Mouse (Mus musculus) heart, postnatal 4 days (tissue): ENCODE measurements around the gene Allc. TPM values are rescaled to one million over a fixed set of nuclear protein-coding genes. Genes with fewer than 3 reads are reported as not detected.

ENCODE experiments used
- DNase-seq: peaks from one replicate; pipeline ENCODE4 v3.0.0; 2021
- total RNA-seq, 2 experiments: library from RNA; stranded (reverse); gene quantifications; 2 replicates each; pipeline ENCODE4 v1.2.3; 2021

Gene Allc
- total RNA-seq: not detected

- no peak for DNase-seq
Observed at GRCm38 (mm10) chr12:28582423-28582822, at the start of gene Allc. Gene Allc, minus strand, starts transcription at chr12:28582523.

- DNase-seq: no peak
Observed at GRCm38 (mm10) chr12:28628436-28628835, 46.1 kb upstream of the Allc start.

- DNase-seq: no peak
Observed at GRCm38 (mm10) chr12:28627092-28627491, 44.8 kb upstream of the Allc start.

- no peak for DNase-seq
Observed at GRCm38 (mm10) chr12:28625407-28625806, 43.1 kb upstream of the Allc start.

GRCm38 (mm10) chr12:28624251-28624650 is 41.9 kb upstream of the Allc start:
- DNase-seq: no peak

GRCm38 (mm10) chr12:28623195-28623594 is 40.9 kb upstream of the Allc start, which contains the start of gene Colec11:
Gene Colec11, minus strand, starts transcription at chr12:28623377.
- DNase-seq: peak; percentile 52

- no peak for DNase-seq
Observed at GRCm38 (mm10) chr12:28622641-28623040, 40.3 kb upstream of the Allc start.

- peak; percentile 34 for DNase-seq
Observed at GRCm38 (mm10) chr12:28622167-28622532, 39.8 kb upstream of the Allc start.

- DNase-seq: no peak
Observed at GRCm38 (mm10) chr12:28621451-28622166, 39.3 kb upstream of the Allc start.

GRCm38 (mm10) chr12:28617297-28617696 is 35.0 kb upstream of the Allc start:
- no peak for DNase-seq

- DNase-seq: no peak
Observed at GRCm38 (mm10) chr12:28614401-28614800, 32.1 kb upstream of the Allc start.

GRCm38 (mm10) chr12:28612391-28612790 is 30.1 kb upstream of the Allc start:
- DNase-seq: no peak

GRCm38 (mm10) chr12:28607546-28608305 is 25.4 kb upstream of the Allc start:
- no peak for DNase-seq

- no peak for DNase-seq
Observed at GRCm38 (mm10) chr12:28603494-28603893, 21.2 kb upstream of the Allc start.

GRCm38 (mm10) chr12:28602259-28602658 is 19.9 kb upstream of the Allc start:
- peak; percentile 71 for DNase-seq

GRCm38 (mm10) chr12:28598526-28598991 is 16.2 kb upstream of the Allc start:
- DNase-seq: no peak

- DNase-seq: no peak
Observed at GRCm38 (mm10) chr12:28598110-28598509, 15.8 kb upstream of the Allc start.

GRCm38 (mm10) chr12:28597699-28598098 is 15.4 kb upstream of the Allc start:
- no peak for DNase-seq

GRCm38 (mm10) chr12:28596851-28597250 is 14.5 kb upstream of the Allc start:
- DNase-seq: no peak

- no peak for DNase-seq
Observed at GRCm38 (mm10) chr12:28590428-28590827, 8.1 kb upstream of the Allc start.

GRCm38 (mm10) chr12:28589090-28589868 is 7.0 kb upstream of the Allc start:
- peak; percentile 88 for DNase-seq

GRCm38 (mm10) chr12:28587949-28588348 is 5.6 kb upstream of the Allc start:
- DNase-seq: no peak

- DNase-seq: no peak
Observed at GRCm38 (mm10) chr12:28584036-28584435, 1.7 kb upstream of the Allc start.
